Mouse (Mus musculus) monocyte, adult 5-6 weeks (primary cell): Measurements from ENCODE around the gene Wdr49. TPM values are rescaled to one million over a fixed set of nuclear protein-coding genes. Genes with fewer than 3 reads are reported as not detected.

Experiments
- ATAC-seq: fragments of 153-309, 156-312 bp; replicated peaks from 2 replicates; pipeline ENCODE4 v1.8.0; 2017; ENCODE audit warnings: mild to moderate bottlenecking; ENCODE audit not compliant: low TSS enrichment, insufficient number of reproducible peaks, severe bottlenecking, poor library complexity, low FRiP score
- total RNA-seq: library from RNA; stranded (forward); fragments of 200-1000, 200-491, 200-594 nt; gene quantifications from 3 replicates; pipeline ENCODE4 v1.2.3, GENCODE M21; 2017

The Wdr49 gene
- total RNA-seq = 3.6 to 3.9 TPM in 2 of 3 replicates, not detected in the other

GRCm38 (mm10) chr3:75482056-75482455 lies at the start of gene Wdr49:
Wdr49 (minus strand) TSS chr3:75482156.
- ATAC-seq = no peak

- no peak for ATAC-seq
These were observed 49.1 kb upstream of the Wdr49 start for GRCm38 (mm10) chr3:75531074-75531473.

DNA sequence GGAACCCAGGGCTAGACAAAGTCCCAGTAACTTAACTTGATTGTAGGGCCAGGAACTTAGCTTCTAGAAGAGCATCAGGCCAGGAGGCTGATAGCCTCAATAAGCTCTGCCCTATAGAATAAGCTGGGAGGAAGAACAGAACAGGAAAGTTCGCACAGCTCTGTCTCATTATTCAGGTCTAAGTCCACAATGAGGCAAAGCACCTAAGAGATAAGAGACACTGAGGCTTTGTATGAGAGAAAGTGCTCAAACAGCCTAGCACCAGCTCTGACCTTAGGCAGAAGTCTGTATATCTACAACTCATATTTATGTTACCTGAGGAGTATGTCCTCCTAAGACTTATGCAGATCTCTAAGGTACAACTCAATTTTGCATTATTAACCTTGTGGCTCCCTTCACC lies 40.6 kb upstream of the Wdr49 start:
- no peak for ATAC-seq

- ATAC-seq = no peak
These were observed 39.4 kb upstream of the Wdr49 start for GRCm38 (mm10) chr3:75521314-75521713.

GRCm38 (mm10) chr3:75517631-75518250 lies 35.8 kb upstream of the Wdr49 start:
- 0 out of 2 replicates have a peak, but pooled peaks have one; percentile 59 for ATAC-seq

- peak; percentile 93 for ATAC-seq
These were observed 17.3 kb upstream of the Wdr49 start for GRCm38 (mm10) chr3:75498961-75499960.

GRCm38 (mm10) chr3:75492913-75493312 lies 11.0 kb upstream of the Wdr49 start:
- no peak for ATAC-seq

DNA sequence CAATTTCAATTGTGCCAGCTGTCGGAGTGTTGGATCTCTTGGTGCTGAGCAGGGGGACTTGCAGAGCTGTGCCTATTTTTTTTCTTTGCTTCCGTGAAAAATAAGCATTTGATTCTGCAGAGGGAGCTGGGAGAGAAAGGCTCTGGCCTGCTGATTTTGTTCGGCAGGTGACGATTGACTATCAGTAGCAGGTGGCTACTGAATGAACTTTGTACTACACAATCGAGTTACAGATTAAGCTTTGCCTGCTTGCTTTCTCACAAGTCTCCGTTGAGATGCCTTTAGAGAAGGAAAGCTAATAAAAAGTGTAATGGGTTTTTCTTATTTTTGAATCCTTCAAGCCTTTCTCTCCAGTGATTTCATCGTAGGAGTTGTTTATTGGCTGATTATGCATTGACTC lies 6.8 kb downstream of the Wdr49 start:
- ATAC-seq = no peak

- no peak for ATAC-seq
These were observed 7.3 kb downstream of the Wdr49 start for GRCm38 (mm10) chr3:75474657-75475056.

DNA sequence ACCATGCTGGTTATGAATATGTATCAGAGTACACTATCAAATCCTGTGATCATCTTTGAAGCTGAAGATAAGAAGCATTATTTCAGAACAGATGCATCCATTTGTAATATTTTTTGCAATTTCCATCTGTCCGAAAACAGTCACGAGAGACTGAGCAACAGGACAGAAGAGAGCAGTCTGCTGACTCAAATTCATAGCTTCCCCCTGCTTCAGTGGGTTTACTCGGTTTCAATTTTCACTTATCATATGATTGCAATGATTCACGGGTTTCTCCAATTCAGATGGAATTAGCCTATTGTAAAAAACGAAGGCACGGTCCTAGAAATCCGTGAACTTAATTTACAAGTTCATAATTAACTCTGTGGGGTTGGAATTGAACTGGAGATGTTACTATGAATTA lies 13.8 kb downstream of the Wdr49 start:
- no peak for ATAC-seq

GRCm38 (mm10) chr3:75430564-75431181 lies 51.3 kb downstream of the Wdr49 start:
- ATAC-seq = no peak

GRCm38 (mm10) chr3:75395918-75396317 lies 86.0 kb downstream of the Wdr49 start:
- ATAC-seq = no peak

GRCm38 (mm10) chr3:75395121-75395895 lies 86.6 kb downstream of the Wdr49 start:
- no peak for ATAC-seq

- ATAC-seq = no peak
These were observed 87.5 kb downstream of the Wdr49 start for GRCm38 (mm10) chr3:75394487-75394886.

GRCm38 (mm10) chr3:75381776-75382175 lies 100.2 kb downstream of the Wdr49 start:
- no peak for ATAC-seq

- ATAC-seq = no peak
These were observed 128.0 kb downstream of the Wdr49 start for GRCm38 (mm10) chr3:75353972-75354371.

GRCm38 (mm10) chr3:75337196-75337595 lies 144.8 kb downstream of the Wdr49 start:
- ATAC-seq = no peak

- no peak for ATAC-seq
These were observed 161.0 kb downstream of the Wdr49 start for GRCm38 (mm10) chr3:75320999-75321398.

- ATAC-seq = no peak
These were observed 173.1 kb downstream of the Wdr49 start for GRCm38 (mm10) chr3:75308861-75309260.
